In genomic region chr4:154273000-154273399, GRCm38 (mm10) we compare ENCODE assay signal across 9 mouse cellular contexts. TPM values are rescaled to one million over a fixed set of nuclear protein-coding genes. Genes with fewer than 3 reads are reported as not detected.
DNase-seq lines count a peak whose midpoint lies in the region; ATAC-seq and TF ChIP-seq lines count a peak whose summit lies in the region.
"Had no signal": no experiment of that assay in that cellular context is flagged by ENCODE, and none has a peak within 500 bp of the region (broad histone marks: within the 10 kb centered on the region; RNA-seq: fewer than 3 reads in every experiment).

No protein-coding gene starts in this region.

- H3K4me1 ChIP-seq in midbrain, embryonic 10.5 days = no peaks in the 10 kb centered on the region
- H3K4me1 ChIP-seq in midbrain, embryonic 13.5 days (replicated peaks) = no peaks in the 10 kb centered on the region
- no peaks in the 10 kb centered on the region for H3K4me1 ChIP-seq in cortical plate, adult 2 months (ENCODE audit: control insufficient read depth, insufficient read depth, low read length)
- H3K4me1 ChIP-seq in hindbrain, embryonic 16.5 days (ENCODE audit: control insufficient read depth, insufficient read depth, low read depth, low read length) = no peaks in the 10 kb centered on the region
- no peaks in the 10 kb centered on the region for H3K4me1 ChIP-seq in neural tube, embryonic 11.5 days (ENCODE audit: control insufficient read depth, insufficient read depth, low read length)

- 55% methylated on average over 3 of the region's 3 CpGs for WGBS in midbrain, embryonic 10.5 days
- WGBS in midbrain, embryonic 13.5 days = 56% methylated on average over 3 of the region's 3 CpGs
- WGBS in hindbrain, embryonic 16.5 days = 50% methylated on average over 3 of the region's 3 CpGs
- WGBS in neural tube, embryonic 11.5 days = 64% methylated on average over 3 of the region's 3 CpGs

- no peak overlapping the region for H3K27ac ChIP-seq in midbrain, embryonic 10.5 days (replicated peaks)
- no peak overlapping the region for H3K27ac ChIP-seq in midbrain, embryonic 13.5 days
- no peak overlapping the region for H3K27ac ChIP-seq in cortical plate, adult 2 months (ENCODE audit: insufficient read depth, low read length)
- no peak overlapping the region for H3K27ac ChIP-seq in hindbrain, embryonic 16.5 days (ENCODE audit: low read depth, low read length)
- no peak overlapping the region for H3K27ac ChIP-seq in neural tube, embryonic 11.5 days (ENCODE audit: low read depth, low read length)

- TF ChIP-seq CTCF in cortical plate, adult 2 months (IDR thresholded peaks at IDR 0.05; ENCODE audit: extremely low read depth, insufficient read depth, low read length) = peak; percentile 70

- H3K9me3 ChIP-seq in midbrain, embryonic 10.5 days (replicated peaks) = no peaks in the 10 kb centered on the region
- no peaks in the 10 kb centered on the region for H3K9me3 ChIP-seq in midbrain, embryonic 13.5 days
- no peaks in the 10 kb centered on the region for H3K9me3 ChIP-seq in hindbrain, embryonic 16.5 days (ENCODE audit: control insufficient read depth, low read length)
- no peaks in the 10 kb centered on the region for H3K9me3 ChIP-seq in neural tube, embryonic 11.5 days (ENCODE audit: control insufficient read depth, low read length)

- ATAC-seq in midbrain, embryonic 13.5 days = no peak
- ATAC-seq in hindbrain, embryonic 16.5 days = 0 out of 2 replicates have a peak, but pooled peaks have one; percentile 40
- no peak for ATAC-seq in neural tube, embryonic 11.5 days (ENCODE audit: insufficient read depth, low FRiP score, low TSS enrichment)

- peak; percentile 27 for DNase-seq in midbrain, embryonic 10.5 days (ENCODE audit: low spot score)
- DNase-seq in Muller cell, postnatal 12 days (ENCODE audit: inconsistent ontology term) = peak; percentile 43
- DNase-seq in left cerebral cortex, adult 9 months (ENCODE audit: low spot score in 2 of 2) = peak; percentile 14 to 41
- peak; percentile 61 for DNase-seq in neural tube, embryonic 11.5 days (ENCODE audit: low spot score)
- DNase-seq in MN1 (ENCODE audit: low spot score) = no peak

- no peak for TF ChIP-seq POLR2A in cortical plate, adult 2 months (IDR thresholded peaks at IDR 0.05; ENCODE audit: extremely low read depth, insufficient read depth, low read length)

- H3K27me3 ChIP-seq in midbrain, embryonic 10.5 days (ENCODE audit: low read depth, poor library complexity, severe bottlenecking) = no peaks in the 10 kb centered on the region
- no peaks in the 10 kb centered on the region for H3K27me3 ChIP-seq in midbrain, embryonic 13.5 days
- no peaks in the 10 kb centered on the region for H3K27me3 ChIP-seq in hindbrain, embryonic 16.5 days (replicated peaks; ENCODE audit: control insufficient read depth, insufficient read depth, low read length)
- no peaks in the 10 kb centered on the region for H3K27me3 ChIP-seq in neural tube, embryonic 11.5 days (ENCODE audit: control insufficient read depth, insufficient read depth, low read length)

- no peak overlapping the region for H3K4me2 ChIP-seq in midbrain, embryonic 13.5 days (replicated peaks)
- H3K4me2 ChIP-seq in hindbrain, embryonic 16.5 days (ENCODE audit: low read length) = no peak overlapping the region
- H3K4me2 ChIP-seq in neural tube, embryonic 11.5 days (ENCODE audit: low read depth) = no peak overlapping the region

- no peak overlapping the region for H3K9ac ChIP-seq in midbrain, embryonic 13.5 days (replicated peaks)
- no peak overlapping the region; the same call in 1 of the 2 replicates for H3K9ac ChIP-seq in hindbrain, embryonic 16.5 days (ENCODE audit: low read depth, low read length)
- no peak overlapping the region for H3K9ac ChIP-seq in neural tube, embryonic 11.5 days (ENCODE audit: low read length)

- H3K4me3 ChIP-seq in midbrain, embryonic 10.5 days = no peak overlapping the region
- no peak overlapping the region for H3K4me3 ChIP-seq in midbrain, embryonic 13.5 days (replicated peaks)
- H3K4me3 ChIP-seq in cortical plate, adult 2 months (ENCODE audit: insufficient read depth, low read length) = no peak overlapping the region
- no peak overlapping the region for H3K4me3 ChIP-seq in hindbrain, embryonic 16.5 days (ENCODE audit: low read length)
- H3K4me3 ChIP-seq in neural tube, embryonic 11.5 days (ENCODE audit: low read depth, low read length) = no peak overlapping the region
- H3K4me3 ChIP-seq: myocyte had no signal

- peaks cover 45% of the 10 kb centered on the region for H3K36me3 ChIP-seq in midbrain, embryonic 10.5 days
- H3K36me3 ChIP-seq in midbrain, embryonic 13.5 days = peaks cover 9% of the 10 kb centered on the region; the same call in 1 of the 2 replicates
- H3K36me3 ChIP-seq in hindbrain, embryonic 16.5 days (ENCODE audit: control insufficient read depth, insufficient read depth, low read length) = no peaks in the 10 kb centered on the region
- no peaks in the 10 kb centered on the region for H3K36me3 ChIP-seq in neural tube, embryonic 11.5 days (ENCODE audit: control insufficient read depth, insufficient read depth, low read length)

RNA-seq across cellular contexts. Expression of gene Arhgef16, which starts 28.5 kb away (rescaled TPM):
- 1.4 and 1.6 TPM in 2 replicates for polyA plus RNA-seq in midbrain, embryonic 10.5 days (2016; fragmentation: Nextera tagmentation; extraction: Ambion mirVana)
- polyA plus RNA-seq in midbrain, embryonic 13.5 days (2015; fragmentation: Nextera tagmentation; extraction: Ambion mirVana) = 0.18 and 0.32 TPM in 2 replicates
- 0.21 and 0.25 TPM in 2 replicates for polyA plus RNA-seq in cortical plate, adult 2 months (2012; rRNA removed)
- 1.8 and 2.6 TPM in 2 replicates for polyA plus RNA-seq in hindbrain, embryonic 16.5 days (2015; fragmentation: Nextera tagmentation; extraction: Ambion mirVana)
- 2.0 and 3.3 TPM in 2 replicates for polyA plus RNA-seq in neural tube, embryonic 11.5 days (2014; fragmentation: Nextera tagmentation; extraction: Ambion mirVana)
- polyA plus RNA-seq: myocyte had no signal
